Mouse (Mus musculus) intestine, embryonic 14.5 days (tissue): Measurements from ENCODE around the gene Rnase2b. TPM values are rescaled to one million over a fixed set of nuclear protein-coding genes. Genes with fewer than 3 reads are reported as not detected.
"Not testable (repeated sequence)": the region's sequence is repeated elsewhere in the genome, so short reads cannot be mapped to it uniquely, and the experiment has no call there.

Source experiments
- ATAC-seq: fragments of 200-750 bp; cut with Nextera tagmentation; replicated peaks from 2 replicates; pipeline ENCODE4 v1.8.0; 2017; ENCODE audit warnings: low read depth, moderate number of reproducible peaks, moderate TSS enrichment, moderate library complexity; ENCODE audit not compliant: low FRiP score, low TSS enrichment
- DNase-seq: peaks from one replicate; pipeline ENCODE4 v3.0.0-alpha.2; 2018; ENCODE audit warnings: low spot score
- H3K27ac ChIP-seq: fragments of 300-500 bp; sonication (generic); 2 replicates; pipeline ENCODE4 v1.5.1; 2014; ENCODE audit warnings: low read depth, mild to moderate bottlenecking, control low read depth
- H3K27me3 ChIP-seq: fragments of 300-500 bp; sonication (generic); replicated peaks from 2 replicates; pipeline ENCODE4 v1.6.1; 2014; ENCODE audit warnings: low read length, control low read depth; ENCODE audit not compliant: control insufficient read depth, insufficient read depth
- H3K36me3 ChIP-seq: fragments of 300-500 bp; sonication (generic); 2 replicates; pipeline ENCODE4 v1.6.1; 2014; ENCODE audit warnings: low read length, control low read depth; ENCODE audit not compliant: control insufficient read depth, insufficient read depth
- H3K4me1 ChIP-seq: fragments of 300-500 bp; sonication (generic); replicated peaks from 2 replicates; pipeline ENCODE4 v1.6.1; 2014; ENCODE audit warnings: low read length, control low read depth, mixed read lengths; ENCODE audit not compliant: control insufficient read depth, insufficient read depth
- H3K4me2 ChIP-seq: fragments of 300-500 bp; sonication (generic); 2 replicates; pipeline ENCODE4 v1.6.1; 2014; ENCODE audit warnings: low read length
- H3K4me3 ChIP-seq: fragments of 300-500 bp; sonication (generic); 2 replicates; pipeline ENCODE4 v1.5.1; 2014; ENCODE audit warnings: low read depth, low read length, control low read depth, mixed read lengths
- H3K9ac ChIP-seq: fragments of 300-500 bp; sonication (generic); 2 replicates; pipeline ENCODE4 v1.6.1; 2014; ENCODE audit warnings: mild to moderate bottlenecking, low read length
- H3K9me3 ChIP-seq: fragments of 300-500 bp; sonication (generic); 2 replicates; pipeline ENCODE4 v1.6.1; 2016; ENCODE audit warnings: low read length, control low read depth; ENCODE audit not compliant: control insufficient read depth
- WGBS: fragments of 180-500 bp; shearing (Covaris S2); extraction: QIAGEN DNeasy Blood & Tissue Kit; methylation state at CpG from one replicate; pipeline ENCODE4 v1.1.7; 2014; 5-methylcytosine and 5-hydroxymethylcytosine counted together
- polyA plus RNA-seq: library from polyadenylated mRNA; unstranded; fragments of >200 nt; fragmentation: Nextera tagmentation; extraction: Ambion mirVana; gene quantifications from 2 replicates; pipeline ENCODE4 v1.2.1, GENCODE M21; 2014

Rnase2b gene
- not detected in 2 replicates for polyA plus RNA-seq

- H3K4me1 ChIP-seq, ATAC-seq, H3K27me3 ChIP-seq, H3K36me3 ChIP-seq, DNase-seq, H3K4me3 ChIP-seq, H3K9ac ChIP-seq, H3K4me2 ChIP-seq, H3K27ac ChIP-seq, H3K9me3 ChIP-seq: not testable (repeated sequence)
- WGBS = 93% methylated on average over 3 of the region's 3 CpGs
Measured at GRCm38 (mm10) chr14:51161976-51162375, at the start of gene Rnase2b. Gene Rnase2b (plus strand): TSS chr14:51162260.

- Histone ChIP-seq H3K27ac (no peak overlapping the region), H3K9me3 (no peaks in the 10 kb centered on the region), H3K4me3 (no peak overlapping the region), H3K4me2 (no peak overlapping the region), H3K9ac (no peak overlapping the region), H3K36me3 (no peaks in the 10 kb centered on the region), H3K4me1 (no peaks in the 10 kb centered on the region), H3K27me3 (no peaks in the 10 kb centered on the region)
- 35% methylated on average over 9 of the region's 9 CpGs for WGBS
- ATAC-seq (no peak), DNase-seq (no peak)
Measured at GRCm38 (mm10) chr14:51113476-51113875, 48.6 kb upstream of the Rnase2b start.

- H3K9ac ChIP-seq = no peak within 1 kb of the TSS
- 54% methylated on average over 12 of the region's 12 CpGs for WGBS
- no peaks in the 10 kb centered on the region for H3K27me3 ChIP-seq
- no peak within 1 kb of the TSS for H3K27ac ChIP-seq
- DNase-seq (no peak), ATAC-seq (no peak)
- no peaks in the 10 kb centered on the region for H3K36me3 ChIP-seq
- no peak within 1 kb of the TSS for H3K4me3 ChIP-seq
- no peak within 1 kb of the TSS for H3K4me2 ChIP-seq
- H3K9me3 ChIP-seq = no peaks in the 10 kb centered on the region
- H3K4me1 ChIP-seq = no peaks in the 10 kb centered on the region
Measured at GRCm38 (mm10) chr14:51113916-51114560, 48.0 kb upstream of the Rnase2b start, which contains the start of gene Eddm3b. Gene Eddm3b (plus strand): TSS chr14:51114426.

- no peaks in the 10 kb centered on the region for H3K9me3 ChIP-seq
- DNase-seq (no peak), ATAC-seq (no peak)
- no peak overlapping the region for H3K27ac ChIP-seq
- H3K27me3 ChIP-seq = no peaks in the 10 kb centered on the region
- H3K4me2 ChIP-seq = no peak overlapping the region
- WGBS = 82% methylated on average over 6 of the region's 6 CpGs
- H3K4me3 ChIP-seq = no peak overlapping the region
- H3K9ac ChIP-seq = no peak overlapping the region
- no peaks in the 10 kb centered on the region for H3K4me1 ChIP-seq
- no peaks in the 10 kb centered on the region for H3K36me3 ChIP-seq
Measured at GRCm38 (mm10) chr14:51125684-51126083, 36.4 kb upstream of the Rnase2b start.

- Histone ChIP-seq H3K4me3 (no peak overlapping the region), H3K4me2 (no peak overlapping the region), H3K9me3 (no peaks in the 10 kb centered on the region), H3K4me1 (no peaks in the 10 kb centered on the region), H3K36me3 (no peaks in the 10 kb centered on the region), H3K27me3 (no peaks in the 10 kb centered on the region), H3K9ac (no peak overlapping the region), H3K27ac (no peak overlapping the region)
- no peak for DNase-seq
- ATAC-seq = no peak
- 63% methylated on average over 2 of the region's 2 CpGs for WGBS
Measured at GRCm38 (mm10) chr14:51127648-51128258, 34.3 kb upstream of the Rnase2b start.

GRCm38 (mm10) chr14:51128775-51129623, 33.1 kb upstream of the Rnase2b start:
- no peaks in the 10 kb centered on the region for H3K9me3 ChIP-seq
- H3K4me1 ChIP-seq = no peaks in the 10 kb centered on the region
- H3K9ac ChIP-seq = no peak overlapping the region
- ATAC-seq (no peak), DNase-seq (no peak)
- no peaks in the 10 kb centered on the region for H3K27me3 ChIP-seq
- whole genome bisulfite sequencing = 76% methylated on average over 9 of the region's 9 CpGs
- H3K36me3 ChIP-seq = no peaks in the 10 kb centered on the region
- no peak overlapping the region for H3K27ac ChIP-seq
- no peak overlapping the region for H3K4me3 ChIP-seq
- H3K4me2 ChIP-seq = no peak overlapping the region

GRCm38 (mm10) chr14:51129624-51129975, 32.5 kb upstream of the Rnase2b start:
- Histone ChIP-seq H3K27me3 (no peaks in the 10 kb centered on the region), H3K36me3 (no peaks in the 10 kb centered on the region), H3K27ac (no peak overlapping the region), H3K4me1 (no peaks in the 10 kb centered on the region), H3K9ac (no peak overlapping the region), H3K9me3 (no peaks in the 10 kb centered on the region), H3K4me3 (no peak overlapping the region), H3K4me2 (no peak overlapping the region)
- ATAC-seq (no peak), DNase-seq (no peak)
- 76% methylated on average over 4 of the region's 4 CpGs for whole genome bisulfite sequencing

- no peaks in the 10 kb centered on the region for H3K27me3 ChIP-seq
- no peak overlapping the region for H3K4me3 ChIP-seq
- ATAC-seq (no peak), DNase-seq (no peak)
- H3K9me3 ChIP-seq = no peaks in the 10 kb centered on the region
- H3K36me3 ChIP-seq = no peaks in the 10 kb centered on the region
- H3K4me2 ChIP-seq = no peak overlapping the region
- no peak overlapping the region for H3K9ac ChIP-seq
- no peaks in the 10 kb centered on the region for H3K4me1 ChIP-seq
- H3K27ac ChIP-seq = no peak overlapping the region
- 82% methylated on average over 9 of the region's 9 CpGs for WGBS
Measured at GRCm38 (mm10) chr14:51130315-51130940, 31.6 kb upstream of the Rnase2b start.
